Mouse (Mus musculus) midbrain, embryonic 10.5 days (tissue): Measurements from ENCODE around the gene Slc25a44. TPM values are rescaled to one million over a fixed set of nuclear protein-coding genes. Genes with fewer than 3 reads are reported as not detected.
"Not testable (repeated sequence)": the region's sequence is repeated elsewhere in the genome, so short reads cannot be mapped to it uniquely, and the experiment has no call there.

Experiments
- DNase-seq: peaks from one replicate; pipeline ENCODE4 v3.0.0-alpha.2; 2017; ENCODE audit warnings: low spot score
- H3K27ac ChIP-seq: fragments of 300-500 bp; sonication (generic); replicated peaks from 2 replicates; pipeline ENCODE4 v1.5.1; 2016; ENCODE audit warnings: mild to moderate bottlenecking
- H3K27me3 ChIP-seq: fragments of 300-500 bp; sonication (generic); 2 replicates; pipeline ENCODE4 v1.6.1; 2016; ENCODE audit warnings: low read depth, mild to moderate bottlenecking; ENCODE audit not compliant: poor library complexity, severe bottlenecking
- H3K36me3 ChIP-seq: fragments of 300-500 bp; sonication (generic); 2 replicates; pipeline ENCODE4 v1.6.1; 2016; ENCODE audit warnings: mild to moderate bottlenecking, moderate library complexity
- H3K4me1 ChIP-seq: fragments of 300-500 bp; sonication (generic); 2 replicates; pipeline ENCODE4 v1.6.1; 2016
- H3K4me3 ChIP-seq: fragments of 300-500 bp; sonication (generic); 2 replicates; pipeline ENCODE4 v1.5.1; 2016; ENCODE audit warnings: mild to moderate bottlenecking, moderate library complexity
- H3K9me3 ChIP-seq: fragments of 300-500 bp; sonication (generic); replicated peaks from 2 replicates; pipeline ENCODE4 v1.6.1; 2016; ENCODE audit warnings: mild to moderate bottlenecking
- WGBS: fragments of 180-500 bp; shearing (Covaris S2); methylation state at CpG from one replicate; pipeline ENCODE4 v1.1.7; 2016; 5-methylcytosine and 5-hydroxymethylcytosine counted together
- polyA plus RNA-seq: library from polyadenylated mRNA; unstranded; fragments of >200 nt; fragmentation: Nextera tagmentation; extraction: Ambion mirVana; gene quantifications from 2 replicates; pipeline ENCODE4 v1.2.1, GENCODE M21; 2016

Gene Slc25a44
- polyA plus RNA-seq, 1 experiment from 2014 or later = 18.7 TPM

GRCm38 (mm10) chr3:88407090-88407489 lies 17.8 kb downstream of the Slc25a44 start:
- WGBS = 5% methylated on average over 2 of the region's 2 CpGs
- H3K4me1 ChIP-seq = peaks cover 42% of the 10 kb centered on the region
- peak; percentile 69 for DNase-seq
- H3K27ac ChIP-seq = no peak overlapping the region; the same call in 1 of the 2 replicates
- H3K36me3 ChIP-seq = peaks cover 36% of the 10 kb centered on the region
- H3K4me3 ChIP-seq = no peak overlapping the region
- H3K9me3 ChIP-seq = no peaks in the 10 kb centered on the region
- no peaks in the 10 kb centered on the region for H3K27me3 ChIP-seq

- Histone ChIP-seq H3K36me3 (peaks cover 53% of the 10 kb centered on the region), H3K4me3 (no peak overlapping the region), H3K9me3 (no peaks in the 10 kb centered on the region), H3K27ac (no peak overlapping the region), H3K27me3 (no peaks in the 10 kb centered on the region), H3K4me1 (peaks cover 23% of the 10 kb centered on the region)
- 93% methylated on average over 10 of the region's 10 CpGs for WGBS
- DNase-seq = no peak
These were observed 21.3 kb downstream of the Slc25a44 start for GRCm38 (mm10) chr3:88403522-88404230.

- Histone ChIP-seq H3K4me3 (no peak overlapping the region), H3K36me3 (peaks cover 89% of the 10 kb centered on the region), H3K9me3 (no peaks in the 10 kb centered on the region), H3K27me3 (no peaks in the 10 kb centered on the region), H3K4me1 (no peaks in the 10 kb centered on the region), H3K27ac (0 out of 2 replicates have a peak overlapping the region, but pooled peaks have one; percentile 28)
- DNase-seq = no peak
- WGBS = 81% methylated on average over 2 of the region's 2 CpGs
These were observed 26.3 kb downstream of the Slc25a44 start for GRCm38 (mm10) chr3:88398666-88399065.

- 95% methylated on average over 8 of the region's 8 CpGs for WGBS
These were observed 29.2 kb downstream of the Slc25a44 start for GRCm38 (mm10) chr3:88395742-88396141.

GRCm38 (mm10) chr3:88395288-88395687 lies 29.7 kb downstream of the Slc25a44 start:
- Histone ChIP-seq H3K9me3 (no peaks in the 10 kb centered on the region), H3K36me3 (peaks cover 88% of the 10 kb centered on the region), H3K27ac (no peak overlapping the region), H3K4me3 (no peak overlapping the region), H3K27me3 (no peaks in the 10 kb centered on the region), H3K4me1 (no peaks in the 10 kb centered on the region)
- WGBS = 96% methylated on average over 6 of the region's 6 CpGs
- DNase-seq = no peak

More at GRCm38 (mm10) chr3:88395742-88396141, 29.2 kb downstream of the Slc25a44 start:
- no peak for DNase-seq
- Histone ChIP-seq H3K4me1 (no peaks in the 10 kb centered on the region), H3K36me3 (peaks cover 88% of the 10 kb centered on the region), H3K4me3 (no peak overlapping the region), H3K9me3 (no peaks in the 10 kb centered on the region), H3K27me3 (no peaks in the 10 kb centered on the region), H3K27ac (no peak overlapping the region)

GRCm38 (mm10) chr3:88393776-88394375 lies 31.1 kb downstream of the Slc25a44 start:
- peaks cover 83% of the 10 kb centered on the region for H3K36me3 ChIP-seq

GRCm38 (mm10) chr3:88384364-88384763 lies 40.6 kb downstream of the Slc25a44 start, which contains the start of gene Bglap:
Gene Bglap (minus strand): TSS chr3:88384464.
- no peak within 1 kb of the TSS for H3K27ac ChIP-seq
- WGBS = 82% methylated on average over 5 of the region's 5 CpGs
- no peak for DNase-seq
- H3K9me3 ChIP-seq = no peaks in the 10 kb centered on the region
- H3K4me1 ChIP-seq = peaks cover 10% of the 10 kb centered on the region
- no peaks in the 10 kb centered on the region for H3K36me3 ChIP-seq
- H3K27me3 ChIP-seq = no peaks in the 10 kb centered on the region
- no peak within 1 kb of the TSS for H3K4me3 ChIP-seq

More at GRCm38 (mm10) chr3:88393776-88394375, 31.1 kb downstream of the Slc25a44 start:
- Histone ChIP-seq H3K27ac (no peak overlapping the region), H3K9me3 (no peaks in the 10 kb centered on the region), H3K4me1 (no peaks in the 10 kb centered on the region), H3K4me3 (no peak overlapping the region), H3K27me3 (no peaks in the 10 kb centered on the region)
- no peak for DNase-seq
- 93% methylated on average over 9 of the region's 9 CpGs for WGBS

GRCm38 (mm10) chr3:88382383-88382782 lies 42.6 kb downstream of the Slc25a44 start:
- H3K27ac ChIP-seq, H3K9me3 ChIP-seq, DNase-seq, H3K4me3 ChIP-seq, H3K27me3 ChIP-seq, H3K4me1 ChIP-seq, H3K36me3 ChIP-seq: not testable (repeated sequence)
- 56% methylated on average over 3 of the region's 7 CpGs for WGBS

GRCm38 (mm10) chr3:88381389-88382315 lies 43.3 kb downstream of the Slc25a44 start:
- not testable (repeated sequence) for H3K9me3 ChIP-seq, H3K27me3 ChIP-seq, H3K36me3 ChIP-seq
- WGBS = 8% methylated on average over 22 of the region's 22 CpGs
- peaks cover 11% of the 10 kb centered on the region for H3K4me1 ChIP-seq
- H3K27ac ChIP-seq = peak overlapping the region; percentile 80
- peak overlapping the region; percentile 43 for H3K4me3 ChIP-seq
- peak; percentile 59 for DNase-seq

- H3K4me3 ChIP-seq, H3K27ac ChIP-seq, H3K36me3 ChIP-seq, DNase-seq, H3K9me3 ChIP-seq, H3K27me3 ChIP-seq: not testable (repeated sequence)
- H3K4me1 ChIP-seq = peaks cover 22% of the 10 kb centered on the region
- WGBS = 78% methylated on average over 5 of the region's 5 CpGs
These were observed 46.3 kb downstream of the Slc25a44 start, which contains the start of gene Bglap2 for GRCm38 (mm10) chr3:88378599-88378998. Gene Bglap2 (minus strand): TSS chr3:88378699.

GRCm38 (mm10) chr3:88376644-88377043 lies 48.3 kb downstream of the Slc25a44 start:
- H3K4me1 ChIP-seq = peaks cover 17% of the 10 kb centered on the region
- WGBS = 32% methylated on average over 7 of the region's 7 CpGs
- H3K4me3 ChIP-seq = not testable (repeated sequence)

More at GRCm38 (mm10) chr3:88376644-88377043, 48.3 kb downstream of the Slc25a44 start:
- peak overlapping the region; percentile 65; the same call in 1 of the 2 replicates for H3K27ac ChIP-seq
- H3K9me3 ChIP-seq, DNase-seq, H3K27me3 ChIP-seq, H3K36me3 ChIP-seq: not testable (repeated sequence)
